Mouse (Mus musculus): Measurements from ENCODE around the gene Gm5072. TPM values are rescaled to one million over a fixed set of nuclear protein-coding genes. Genes with fewer than 3 reads are reported as not detected.

The Gm5072 gene
- not detected for polyA plus RNA-seq (2014; fragmentation: Illumina TruSeq; extraction: RNeasy Lipid Tissue Mini Kit (QIAGEN cat#74804); ENCODE audit: low read depth, low replicate concordance)

GRCm38 (mm10) chrX:91392200-91392599, at the start of gene Gm5072:
Gene Gm5072, plus strand, starts transcription at chrX:91392500.

Other genes starting within 250 kb of the Gm5072 start
- gene Mageb2, start 60.8 kb upstream of the Gm5072 start, polyA plus RNA-seq (2014; fragmentation: Illumina TruSeq; extraction: RNeasy Lipid Tissue Mini Kit (QIAGEN cat#74804); ENCODE audit: low read depth, low replicate concordance) = not detected
- gene Gm8914, start 87.6 kb downstream of the Gm5072 start, polyA plus RNA-seq (2014; fragmentation: Illumina TruSeq; extraction: RNeasy Lipid Tissue Mini Kit (QIAGEN cat#74804); ENCODE audit: low read depth, low replicate concordance) = not detected
- gene 1700084M14Rik, start 183.4 kb downstream of the Gm5072 start, polyA plus RNA-seq (2014; fragmentation: Illumina TruSeq; extraction: RNeasy Lipid Tissue Mini Kit (QIAGEN cat#74804); ENCODE audit: low read depth, low replicate concordance) = not detected
- gene Gm14781, start 239.7 kb downstream of the Gm5072 start, polyA plus RNA-seq (2014; fragmentation: Illumina TruSeq; extraction: RNeasy Lipid Tissue Mini Kit (QIAGEN cat#74804); ENCODE audit: low read depth, low replicate concordance) = not detected